Mouse (Mus musculus) neural tube, embryonic 12.5 days (tissue): ENCODE data around the gene Dpyd. TPM values are rescaled to one million over a fixed set of nuclear protein-coding genes. Genes with fewer than 3 reads are reported as not detected.

Experiments used
- ATAC-seq: fragments of 200-750 bp; cut with Nextera tagmentation; 2 replicates; pipeline ENCODE4 v1.8.0; 2017; ENCODE audit warnings: low read depth, mild to moderate bottlenecking, moderate TSS enrichment, moderate library complexity; ENCODE audit not compliant: low FRiP score
- H3K27ac ChIP-seq: fragments of 300-500 bp; sonication (generic); 2 replicates; pipeline ENCODE4 v1.5.1; 2016
- H3K27me3 ChIP-seq: fragments of 300-500 bp; sonication (generic); replicated peaks from 2 replicates; pipeline ENCODE4 v1.6.1; 2016; ENCODE audit warnings: mild to moderate bottlenecking
- H3K36me3 ChIP-seq: fragments of 300-500 bp; sonication (generic); 2 replicates; pipeline ENCODE4 v1.6.1; 2016; ENCODE audit warnings: mild to moderate bottlenecking
- H3K4me1 ChIP-seq: fragments of 300-500 bp; sonication (generic); 2 replicates; pipeline ENCODE4 v1.6.1; 2016
- H3K4me2 ChIP-seq: fragments of 300-500 bp; sonication (generic); replicated peaks from 2 replicates; pipeline ENCODE4 v1.6.1; 2016; ENCODE audit warnings: mild to moderate bottlenecking
- H3K4me3 ChIP-seq: fragments of 300-500 bp; sonication (generic); 2 replicates; pipeline ENCODE4 v1.5.1; 2016
- H3K9ac ChIP-seq: fragments of 300-500 bp; sonication (generic); 2 replicates; pipeline ENCODE4 v1.6.1; 2016; ENCODE audit warnings: mild to moderate bottlenecking
- H3K9me3 ChIP-seq: fragments of 300-500 bp; sonication (generic); 2 replicates; pipeline ENCODE4 v1.6.1; 2016; ENCODE audit warnings: mild to moderate bottlenecking
- WGBS: fragments of 180-500 bp; shearing (Covaris S2); methylation state at CpG from one replicate; pipeline ENCODE4 v1.1.7; 2016; 5-methylcytosine and 5-hydroxymethylcytosine counted together
- polyA plus RNA-seq: library from polyadenylated mRNA; unstranded; fragments of >200 nt; fragmentation: Nextera tagmentation; extraction: Ambion mirVana; gene quantifications from 2 replicates; pipeline ENCODE4 v1.2.1, GENCODE M21; 2016

The Dpyd gene
- polyA plus RNA-seq, 1 experiment from 2014 or later, result 6.5 TPM

DNA sequence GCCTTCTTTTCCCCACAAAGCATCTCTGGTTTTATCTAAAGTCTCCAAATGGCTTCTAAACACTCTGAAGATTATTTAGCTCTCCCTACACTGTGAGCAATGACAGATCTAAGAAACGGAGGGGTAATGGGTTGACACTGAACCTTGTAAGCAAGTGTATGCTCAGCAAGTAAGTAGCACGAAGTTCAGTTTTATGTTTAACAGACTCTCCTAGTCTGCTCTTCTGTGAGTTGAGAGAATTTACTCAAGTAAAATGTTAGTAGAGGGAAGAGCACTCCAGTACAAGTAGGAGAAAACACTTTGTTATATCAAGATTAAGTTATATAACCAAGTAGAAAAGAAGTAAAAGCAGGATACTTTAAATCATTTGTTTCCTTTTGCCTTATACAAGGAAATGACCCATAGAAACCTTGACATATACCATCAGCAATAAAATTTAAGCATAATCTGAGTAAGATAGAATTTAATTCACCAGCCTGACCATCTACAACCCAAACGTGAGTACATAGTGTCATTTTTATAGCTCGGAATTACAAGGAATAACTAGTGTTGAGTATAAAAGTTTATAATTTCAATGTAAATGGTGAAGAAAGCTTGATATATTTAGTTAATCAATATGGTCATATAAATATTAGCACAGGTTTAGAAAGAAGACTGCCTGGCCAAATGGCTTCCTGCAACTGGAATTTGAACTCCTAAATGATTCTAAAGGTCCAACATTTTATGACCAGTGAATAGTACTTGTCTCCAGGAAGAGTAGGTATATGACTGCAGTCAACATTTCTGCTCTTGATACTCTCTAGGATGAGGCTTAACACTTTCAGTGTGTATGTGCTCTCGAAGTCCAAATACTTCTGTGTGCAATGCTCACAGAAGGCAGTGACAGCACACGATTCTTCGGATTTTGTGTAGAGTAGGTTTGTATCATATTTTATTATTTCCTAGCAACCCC, 40.0 kb downstream of the Dpyd start:
- 90% methylated on average over 7 of the region's 7 CpGs for WGBS
- ATAC-seq, result no peak
- no peak overlapping the region for H3K4me2 ChIP-seq
- H3K36me3 ChIP-seq, result no peaks in the 10 kb centered on the region
- no peaks in the 10 kb centered on the region for H3K9me3 ChIP-seq
- H3K27me3 ChIP-seq, result no peaks in the 10 kb centered on the region
- H3K27ac ChIP-seq, result no peak overlapping the region
- H3K4me3 ChIP-seq, result no peak overlapping the region
- H3K9ac ChIP-seq, result no peak overlapping the region
- no peaks in the 10 kb centered on the region for H3K4me1 ChIP-seq

DNA sequence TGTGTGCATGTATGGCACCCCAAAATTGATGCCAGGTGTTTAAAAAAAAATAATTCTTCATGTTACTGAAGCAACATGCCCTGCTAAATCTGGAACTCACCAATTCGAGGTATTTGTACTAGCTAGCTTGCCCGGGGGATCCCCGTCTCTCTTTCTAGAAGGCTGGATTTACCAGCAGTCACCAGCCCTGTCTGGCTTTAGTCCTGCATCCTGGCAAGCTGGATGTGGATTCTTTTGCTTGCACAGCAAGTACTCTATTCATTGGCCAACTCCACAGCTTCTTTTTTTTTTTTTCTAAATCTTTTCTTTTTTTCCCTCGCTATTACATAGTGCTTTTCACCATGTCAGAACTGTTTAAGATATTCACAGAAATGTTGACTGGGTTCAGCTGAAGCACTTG, 46.8 kb downstream of the Dpyd start:
- WGBS, result 82% methylated on average over 4 of the region's 4 CpGs
- Histone ChIP-seq H3K27ac (no peak overlapping the region), H3K4me1 (no peaks in the 10 kb centered on the region), H3K9me3 (no peaks in the 10 kb centered on the region), H3K36me3 (no peaks in the 10 kb centered on the region), H3K27me3 (no peaks in the 10 kb centered on the region), H3K4me3 (no peak overlapping the region), H3K4me2 (no peak overlapping the region), H3K9ac (no peak overlapping the region)
- no peak for ATAC-seq

DNA sequence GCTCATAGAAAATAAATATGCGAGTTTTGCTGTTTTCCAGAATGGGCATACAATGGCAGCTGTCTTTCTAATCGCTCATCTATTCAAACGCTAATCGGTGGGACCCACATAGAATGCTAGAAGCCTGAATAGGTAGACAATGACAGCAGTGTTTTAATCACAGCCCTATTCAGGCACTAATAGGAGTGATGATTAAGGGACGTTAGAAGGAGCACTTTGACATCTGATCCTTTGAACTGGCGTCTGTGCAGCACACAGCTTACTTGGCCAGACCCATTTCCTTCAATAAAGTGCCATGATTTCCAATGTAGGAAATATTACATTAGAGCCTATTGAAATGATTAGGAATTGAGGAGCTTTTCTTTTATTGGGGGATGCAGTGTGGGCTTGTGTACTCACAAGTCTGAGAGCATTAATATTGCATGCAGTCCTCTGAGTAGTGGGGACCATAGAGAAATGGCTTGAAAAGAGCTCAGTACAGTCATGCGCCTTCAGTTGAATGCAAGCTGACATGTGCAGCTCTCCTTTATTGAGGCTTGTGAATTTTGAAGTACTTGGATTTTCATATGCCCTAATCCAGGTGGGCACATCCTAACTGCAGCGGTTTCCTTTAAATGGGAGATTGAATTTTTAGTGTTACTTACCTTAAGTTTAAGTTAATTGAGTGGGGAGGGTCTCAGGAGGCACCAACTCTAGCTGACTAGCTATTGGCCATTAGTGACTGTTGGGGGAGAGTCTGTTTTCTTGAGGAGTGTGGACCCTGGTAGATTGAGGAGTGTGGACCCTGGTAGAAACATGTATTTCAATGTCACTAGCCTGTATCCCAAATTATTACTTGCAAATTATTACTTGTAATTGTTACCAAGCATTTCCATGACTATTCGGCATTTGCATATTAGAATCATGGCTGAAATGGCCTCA, 64.8 kb downstream of the Dpyd start:
- Histone ChIP-seq H3K4me3 (no peak overlapping the region), H3K4me2 (no peak overlapping the region), H3K27ac (no peak overlapping the region), H3K9me3 (no peaks in the 10 kb centered on the region), H3K36me3 (no peaks in the 10 kb centered on the region), H3K27me3 (no peaks in the 10 kb centered on the region), H3K9ac (no peak overlapping the region), H3K4me1 (0 out of 2 replicates have a peak, but pooled peaks cover 6% of the 10 kb centered on the region)
- WGBS, result 40% methylated on average over 9 of the region's 9 CpGs
- ATAC-seq, result peak; percentile 71

DNA sequence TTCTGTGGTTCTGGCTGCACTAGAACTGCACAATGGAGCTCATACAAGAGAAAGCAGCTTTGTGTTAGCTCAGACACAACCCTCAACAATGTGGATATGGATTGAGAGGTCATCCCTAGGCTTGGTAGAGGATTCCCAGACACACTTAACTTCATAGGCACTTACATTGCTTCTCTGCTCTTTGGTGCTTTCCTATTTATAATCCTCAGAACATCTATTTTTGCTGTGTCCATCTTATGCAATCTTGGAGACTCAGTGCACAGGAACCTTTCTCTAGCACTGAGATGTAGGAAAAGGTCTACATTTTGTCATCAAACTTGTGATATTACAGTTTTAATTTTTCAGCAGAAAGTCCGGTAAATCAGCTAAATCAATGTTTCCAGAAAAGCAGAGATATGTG, 67.8 kb downstream of the Dpyd start:
- Histone ChIP-seq H3K4me3 (no peak overlapping the region), H3K27ac (no peak overlapping the region), H3K4me2 (no peak overlapping the region), H3K36me3 (no peaks in the 10 kb centered on the region), H3K9ac (no peak overlapping the region), H3K9me3 (no peaks in the 10 kb centered on the region), H3K27me3 (no peaks in the 10 kb centered on the region), H3K4me1 (0 out of 2 replicates have a peak, but pooled peaks cover 6% of the 10 kb centered on the region)
- no peak for ATAC-seq
- 94% methylated on average over 1 of the region's 1 CpGs for whole genome bisulfite sequencing

DNA sequence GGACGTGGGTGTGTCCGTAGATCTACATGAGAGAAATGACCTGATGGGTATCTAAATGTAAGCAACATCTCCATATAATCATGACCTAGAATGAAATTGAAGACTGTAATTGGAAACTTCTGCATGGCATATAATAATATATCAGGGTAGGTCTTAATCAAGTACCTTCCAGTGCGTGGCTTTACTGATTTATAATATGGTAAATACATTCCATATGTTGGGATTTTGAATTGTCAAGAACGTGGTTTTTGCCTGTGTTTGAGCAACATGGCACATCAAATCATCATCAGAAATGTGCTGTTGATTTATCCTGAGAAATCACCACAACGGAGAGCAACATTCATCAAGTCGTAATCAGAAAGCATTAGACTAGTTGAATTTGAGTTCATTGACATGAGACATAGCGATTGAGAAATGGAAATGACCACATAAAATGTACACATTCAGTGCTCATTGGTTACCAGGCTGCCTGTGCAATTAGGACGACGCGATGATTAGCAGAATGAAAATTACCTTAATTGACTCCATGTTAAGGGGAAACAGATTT, 84.2 kb downstream of the Dpyd start:
- Histone ChIP-seq H3K9me3 (no peaks in the 10 kb centered on the region), H3K4me2 (no peak overlapping the region), H3K27me3 (no peaks in the 10 kb centered on the region), H3K9ac (no peak overlapping the region), H3K4me3 (no peak overlapping the region), H3K36me3 (no peaks in the 10 kb centered on the region), H3K4me1 (no peaks in the 10 kb centered on the region), H3K27ac (no peak overlapping the region)
- WGBS, result 86% methylated on average over 10 of the region's 10 CpGs
- ATAC-seq, result no peak

DNA sequence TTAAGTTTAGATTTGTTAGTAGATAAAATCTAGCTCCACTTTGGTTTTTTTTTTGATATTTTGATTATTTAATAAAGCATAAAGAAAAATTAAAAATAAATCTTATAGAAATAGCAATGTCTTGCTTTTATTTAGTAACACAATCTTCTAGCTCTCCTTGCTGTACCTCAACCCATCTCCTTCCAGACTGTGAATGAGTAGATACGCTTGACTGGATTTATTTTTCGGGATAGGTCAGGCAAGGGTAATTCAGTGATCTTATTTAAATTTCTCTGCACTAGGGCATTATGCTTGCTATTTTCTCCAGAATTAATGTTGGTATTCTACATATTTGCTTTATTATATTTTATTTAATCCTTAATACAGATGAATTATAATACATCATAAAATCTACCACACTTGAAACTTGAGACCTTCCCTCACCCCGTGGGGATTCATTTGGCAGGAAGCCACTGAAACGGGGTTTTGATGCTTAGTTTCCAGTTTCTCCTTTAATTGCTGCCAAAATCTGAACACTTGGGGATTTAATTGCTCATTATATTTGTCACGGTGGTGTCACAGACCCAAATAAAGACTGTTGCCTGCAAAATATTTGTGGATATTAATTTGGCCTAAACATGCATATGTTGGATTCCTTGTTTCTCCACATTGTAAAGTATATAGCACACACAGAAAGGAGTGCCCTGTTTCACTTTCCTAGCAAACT, 102.2 kb downstream of the Dpyd start:
- WGBS, result 68% methylated on average over 5 of the region's 5 CpGs

DNA sequence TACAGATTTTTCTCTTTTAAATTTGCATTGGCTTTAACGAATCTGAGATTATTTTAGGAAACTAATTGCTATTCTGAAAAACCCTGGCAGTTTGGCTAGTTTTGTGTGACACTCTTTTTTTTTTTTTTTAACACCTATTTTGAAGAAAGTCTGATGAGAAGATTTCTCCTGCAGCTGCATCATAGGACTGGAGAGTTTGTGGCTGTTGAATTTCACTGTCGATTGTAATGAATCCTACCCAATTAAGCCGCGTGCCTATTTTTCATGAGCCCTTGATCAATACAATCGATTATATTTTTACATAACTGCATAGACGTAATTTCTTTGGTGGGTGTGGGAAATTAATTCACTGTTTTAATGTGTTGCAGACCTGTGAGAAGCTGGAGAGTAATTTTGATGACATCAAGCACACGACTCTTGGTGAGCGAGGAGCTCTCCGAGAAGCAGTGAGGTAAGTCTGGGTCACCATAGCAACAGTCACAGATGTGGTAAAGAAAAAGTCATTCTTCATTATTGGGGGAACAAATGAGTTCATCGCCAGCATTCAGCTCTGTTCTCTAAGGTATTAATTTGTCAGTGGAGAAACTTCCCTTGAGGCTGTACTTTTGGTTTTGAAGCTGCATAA, 112.3 kb downstream of the Dpyd start:
- 43% methylated on average over 10 of the region's 10 CpGs for WGBS
- Histone ChIP-seq H3K4me3 (no peak overlapping the region), H3K4me1 (no peaks in the 10 kb centered on the region), H3K4me2 (peak overlapping the region; percentile 28; the same call in 1 of the 2 replicates), H3K9me3 (no peaks in the 10 kb centered on the region), H3K36me3 (no peaks in the 10 kb centered on the region), H3K27me3 (no peaks in the 10 kb centered on the region), H3K9ac (no peak overlapping the region), H3K27ac (no peak overlapping the region)
- peak; percentile 70 for ATAC-seq

More for the DNA sequence above, 102.2 kb downstream of the Dpyd start:
- H3K9me3 ChIP-seq, result no peaks in the 10 kb centered on the region
- no peak for ATAC-seq
- H3K4me2 ChIP-seq, result no peak overlapping the region
- no peaks in the 10 kb centered on the region for H3K36me3 ChIP-seq
- no peak overlapping the region for H3K9ac ChIP-seq
- no peaks in the 10 kb centered on the region for H3K27me3 ChIP-seq
- H3K4me3 ChIP-seq, result no peak overlapping the region
- no peaks in the 10 kb centered on the region for H3K4me1 ChIP-seq
- no peak overlapping the region for H3K27ac ChIP-seq

DNA sequence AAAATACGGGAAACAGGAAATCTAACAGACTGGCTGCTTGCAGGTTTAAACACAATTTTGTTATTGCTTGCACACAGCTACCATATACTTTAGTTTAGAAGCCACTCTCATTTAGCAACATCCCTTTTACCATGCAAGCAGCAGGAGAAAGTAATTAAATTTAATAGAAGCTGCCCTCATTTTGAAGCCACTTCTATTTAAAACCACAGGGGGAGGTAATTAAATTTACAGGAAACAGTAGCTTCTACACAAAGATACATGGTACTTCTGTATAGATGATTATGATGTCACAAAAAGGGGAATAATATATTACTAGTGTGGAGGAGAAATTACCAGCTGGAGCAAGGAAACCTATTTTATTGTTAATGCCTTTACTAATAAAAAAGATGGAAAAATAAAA, 113.5 kb downstream of the Dpyd start:
- WGBS, result 54% methylated on average over 1 of the region's 1 CpGs
- Histone ChIP-seq H3K4me3 (no peak overlapping the region), H3K4me2 (no peak overlapping the region), H3K4me1 (no peaks in the 10 kb centered on the region), H3K9me3 (no peaks in the 10 kb centered on the region), H3K9ac (no peak overlapping the region), H3K27ac (no peak overlapping the region), H3K36me3 (no peaks in the 10 kb centered on the region), H3K27me3 (no peaks in the 10 kb centered on the region)
- ATAC-seq, result peak; percentile 57

DNA sequence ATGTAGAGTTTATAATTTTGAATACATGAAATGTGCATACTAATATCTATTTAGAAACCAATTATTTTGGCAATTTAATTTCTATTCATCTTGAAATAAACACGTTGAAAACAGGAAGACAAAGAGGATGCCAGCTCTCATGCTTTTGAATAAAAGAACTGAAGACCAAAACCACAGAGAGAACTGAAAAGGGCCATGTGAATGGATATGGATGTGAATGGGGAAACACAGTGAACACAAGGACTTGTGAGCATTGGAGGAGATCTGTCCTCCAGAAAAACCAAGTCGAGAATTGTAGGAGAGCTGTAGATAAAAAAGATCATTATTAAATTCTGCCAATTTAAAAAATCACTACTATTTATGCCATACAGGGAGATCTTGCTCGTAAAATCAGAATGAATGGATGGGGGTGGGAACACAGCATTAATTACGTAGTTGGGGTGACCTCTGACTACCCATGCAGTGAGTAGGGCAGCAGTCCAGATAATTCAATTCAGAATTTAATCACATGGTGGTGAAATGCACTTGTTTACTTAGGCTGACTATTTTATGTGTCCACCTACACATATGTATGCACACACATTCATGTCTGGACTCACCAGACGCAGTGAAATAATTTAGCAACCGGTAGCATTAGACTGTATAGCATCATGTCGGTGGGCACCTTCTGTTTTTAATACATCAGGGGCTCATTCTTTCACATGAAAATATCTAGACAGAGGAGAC, 114.3 kb downstream of the Dpyd start:
- Histone ChIP-seq H3K36me3 (no peaks in the 10 kb centered on the region), H3K9me3 (no peaks in the 10 kb centered on the region), H3K27me3 (no peaks in the 10 kb centered on the region), H3K4me2 (no peak overlapping the region), H3K9ac (no peak overlapping the region), H3K4me1 (no peaks in the 10 kb centered on the region), H3K4me3 (no peak overlapping the region), H3K27ac (no peak overlapping the region)
- WGBS, result 48% methylated on average over 7 of the region's 7 CpGs
- no peak for ATAC-seq

DNA sequence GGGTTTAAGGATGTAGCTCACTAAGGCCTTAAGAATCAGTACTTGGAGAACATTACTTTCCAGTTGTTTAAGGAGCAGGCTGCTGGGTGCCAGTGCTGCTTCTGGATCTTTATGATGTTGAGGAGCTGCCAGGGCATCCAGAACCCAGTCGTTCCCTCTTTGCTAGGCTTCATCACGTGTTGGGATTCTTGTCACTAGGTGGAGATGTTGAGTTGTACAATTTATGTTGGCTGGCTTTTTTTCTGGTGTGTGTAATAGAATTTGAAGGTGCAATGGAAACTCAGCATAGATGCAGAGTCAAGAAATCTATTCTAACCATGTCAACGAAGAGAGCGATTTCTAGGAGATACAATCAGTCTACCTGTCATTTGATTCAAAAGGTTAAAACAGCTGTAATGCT, 118.9 kb downstream of the Dpyd start:
- H3K4me3 ChIP-seq, result no peak overlapping the region
- H3K27ac ChIP-seq, result no peak overlapping the region
- 47% methylated on average over 4 of the region's 4 CpGs for WGBS
- H3K27me3 ChIP-seq, result no peaks in the 10 kb centered on the region
- no peaks in the 10 kb centered on the region for H3K9me3 ChIP-seq
- no peak overlapping the region for H3K4me2 ChIP-seq
- H3K9ac ChIP-seq, result no peak overlapping the region
- no peaks in the 10 kb centered on the region for H3K36me3 ChIP-seq
- no peaks in the 10 kb centered on the region for H3K4me1 ChIP-seq
- no peak for ATAC-seq

DNA sequence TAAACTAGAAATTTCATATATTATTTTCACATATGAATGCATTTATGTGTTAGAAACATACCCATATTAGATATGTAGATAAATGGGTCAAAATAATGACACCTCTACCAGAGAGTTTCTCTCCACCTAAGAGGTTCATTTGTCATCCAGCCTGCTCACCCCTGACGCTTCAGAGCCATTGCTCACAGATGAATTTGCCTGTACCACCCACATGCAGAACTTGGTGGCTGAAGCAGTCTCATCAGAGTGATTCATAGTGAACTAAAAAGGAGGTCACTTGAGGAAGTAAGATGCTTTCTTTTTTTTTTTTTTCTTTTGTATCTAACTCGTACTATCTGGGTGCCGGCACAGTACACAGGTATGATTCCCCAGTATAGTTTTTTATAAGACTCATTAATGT, 188.3 kb downstream of the Dpyd start:
- Histone ChIP-seq H3K27ac (no peak overlapping the region), H3K36me3 (no peaks in the 10 kb centered on the region), H3K27me3 (no peaks in the 10 kb centered on the region), H3K4me3 (no peak overlapping the region), H3K4me1 (no peaks in the 10 kb centered on the region), H3K9me3 (no peaks in the 10 kb centered on the region), H3K4me2 (no peak overlapping the region), H3K9ac (no peak overlapping the region)
- 82% methylated on average over 3 of the region's 3 CpGs for WGBS
- no peak for ATAC-seq
